In the genomic region with DNA sequence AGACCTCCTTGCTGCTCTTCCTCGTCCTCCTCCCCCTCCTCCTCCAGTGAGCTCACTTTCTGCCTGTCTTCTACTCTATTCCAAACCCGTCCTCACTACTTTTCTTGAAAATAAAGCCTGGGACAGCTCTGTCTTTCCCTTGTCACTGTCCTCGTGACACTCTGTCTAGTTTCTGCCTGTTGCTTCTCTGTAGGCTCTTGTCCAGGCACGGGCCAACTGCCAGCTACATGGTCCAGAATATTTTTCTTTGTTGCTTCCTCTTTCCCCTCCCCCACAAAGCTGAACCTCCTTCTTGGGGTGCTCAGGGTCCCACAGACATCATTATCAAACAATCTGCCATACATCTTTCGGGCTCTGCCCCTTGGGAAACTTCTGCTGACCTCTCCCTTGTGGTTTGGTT, we compare ENCODE assay signal across 12 mouse cellular contexts.
DNase-seq lines count a peak whose midpoint lies in the region; ATAC-seq and TF ChIP-seq lines count a peak whose summit lies in the region.
"Had no signal": no experiment of that assay in that cellular context is flagged by ENCODE, and none has a peak within 500 bp of the region (broad histone marks: within the 10 kb centered on the region; RNA-seq: fewer than 3 reads in every experiment).

No protein-coding gene starts in this region.

- peak overlapping the region; percentile 45 for H3ac ChIP-seq in C2C12 (ENCODE audit: control insufficient read depth, insufficient read length, low read depth)

- no peak for TF ChIP-seq CTCF in C2C12 (IDR thresholded peaks at IDR 0.05; ENCODE audit: control insufficient read depth, insufficient read depth, insufficient read length)

- peak; percentile 31 for DNase-seq in adrenal gland, postnatal 14 days
- DNase-seq in adrenal gland, adult 18-20 months (ENCODE audit: low spot score in 2 of 2), result no peak
- peak; percentile 24 to 61 for DNase-seq in kidney, postnatal 36 days
- peak; percentile 71 to 72 for DNase-seq in heart, postnatal 10 days
- no peak for DNase-seq in retina, postnatal 1 day

- WGBS in kidney, embryonic 16.5 days, result 64% methylated on average over 5 of the region's 5 CpGs

- H3K79me2 ChIP-seq in C2C12 (ENCODE audit: control insufficient read depth, insufficient read depth), result no peaks in the 10 kb centered on the region

- no peaks in the 10 kb centered on the region for H3K79me3 ChIP-seq in C2C12 (ENCODE audit: low read depth)

- no peaks in the 10 kb centered on the region for H3K36me3 ChIP-seq in kidney, embryonic 16.5 days (ENCODE audit: insufficient read depth, low read length)
- no peaks in the 10 kb centered on the region for H3K36me3 ChIP-seq in C2C12 (ENCODE audit: control insufficient read depth, insufficient read depth)
- H3K36me3 ChIP-seq: liver, embryonic 12.5 days; midbrain, embryonic 10.5 days; neural tube, embryonic 12.5 days had no signal

- no peak overlapping the region for H3K4me2 ChIP-seq in kidney, embryonic 16.5 days (replicated peaks; ENCODE audit: low read depth, low read length)
- H3K4me2 ChIP-seq: liver, embryonic 12.5 days; neural tube, embryonic 12.5 days had no signal

- no peaks in the 10 kb centered on the region for H3K9me3 ChIP-seq in kidney, embryonic 16.5 days (ENCODE audit: low read length)
- H3K9me3 ChIP-seq: liver, embryonic 12.5 days; midbrain, embryonic 10.5 days; neural tube, embryonic 12.5 days had no signal

- ATAC-seq in kidney, embryonic 16.5 days (ENCODE audit: low FRiP score, low TSS enrichment), result no peak
- ATAC-seq in cerebellum, adult (ENCODE audit: insufficient number of reproducible peaks, low FRiP score, low TSS enrichment), result no peak
- ATAC-seq: liver, embryonic 12.5 days had no signal

- no peak overlapping the region for H3K9ac ChIP-seq in kidney, embryonic 16.5 days (replicated peaks; ENCODE audit: low read length)
- H3K9ac ChIP-seq: liver, embryonic 12.5 days; neural tube, embryonic 12.5 days had no signal

- no peak overlapping the region for H3K4me3 ChIP-seq in kidney, embryonic 16.5 days (ENCODE audit: low read length)
- no peak overlapping the region for H3K4me3 ChIP-seq in C2C12 (ENCODE audit: insufficient read depth, poor library complexity, severe bottlenecking)
- H3K4me3 ChIP-seq: erythroblast, embryonic 14.5 days; liver, embryonic 12.5 days; midbrain, embryonic 10.5 days; neural tube, embryonic 12.5 days had no signal

- no peaks in the 10 kb centered on the region for H3K4me1 ChIP-seq in kidney, embryonic 16.5 days (ENCODE audit: insufficient read depth, low read length)
- H3K4me1 ChIP-seq: liver, embryonic 12.5 days; midbrain, embryonic 10.5 days had no signal

- no peak overlapping the region for H3K27ac ChIP-seq in kidney, embryonic 16.5 days (ENCODE audit: low read length)
- H3K27ac ChIP-seq: liver, embryonic 12.5 days; midbrain, embryonic 10.5 days; neural tube, embryonic 12.5 days had no signal

- no peaks in the 10 kb centered on the region for H3K27me3 ChIP-seq in kidney, embryonic 16.5 days (ENCODE audit: insufficient read depth, low read length)
- no peaks in the 10 kb centered on the region for H3K27me3 ChIP-seq in C2C12 (ENCODE audit: control insufficient read depth, insufficient read depth, insufficient read length)
- H3K27me3 ChIP-seq: liver, embryonic 12.5 days; neural tube, embryonic 12.5 days had no signal

- intact Hi-C loops in heart, postnatal 10 days (cut with DNase I), result no loop called here

TF ChIP-seq in C2C12, 6 proteins besides CTCF, POLR2A, EP300 and RAD21:
- TF ChIP-seq MYOD1 (IDR thresholded peaks at IDR 0.05; ENCODE audit: control insufficient read depth, insufficient read length, low read depth), result no peak
- no peak for TF ChIP-seq CEBPB (IDR thresholded peaks at IDR 0.05; ENCODE audit: low read depth)
- TF ChIP-seq USF1 (IDR thresholded peaks at IDR 0.05; ENCODE audit: low read depth), result no peak
- no peak for TF ChIP-seq FOSL1 (IDR thresholded peaks at IDR 0.05; ENCODE audit: insufficient read depth, low read length, poor library complexity, severe bottlenecking)
- no peak for TF ChIP-seq MYOG (IDR thresholded peaks at IDR 0.05; ENCODE audit: control insufficient read depth, extremely low read depth, insufficient read length)
- no peak for TF ChIP-seq MAX (IDR thresholded peaks at IDR 0.05)

Comparison
In these comparisons a context has a peak if more than half of its experiments do, and no peak if none do; other contexts are left out.
1. DNase-seq: peak in adrenal gland, postnatal 14 days (single experiment), kidney, postnatal 36 days (2 of 2) and heart, postnatal 10 days (2 of 2); none in adrenal gland, adult 18-20 months (0 of 2) and retina, postnatal 1 day (single experiment).